Mouse (Mus musculus) stomach, postnatal 0 days (tissue): ENCODE results near the gene Kif1c.

Source experiments
- CTCF ChIP-seq: IDR thresholded peaks from 2 replicates; pipeline ENCODE4 v1.5.1; 2016; ENCODE audit warnings: antibody characterized with exemption, low read depth, mild to moderate bottlenecking, moderate library complexity
- EP300 ChIP-seq: optimal IDR thresholded peaks from 2 replicates; pipeline ENCODE3; 2016; ENCODE audit warnings: antibody characterized with exemption

GRCm38 (mm10) chr11:70721072-70721471, 20.7 kb downstream of the Kif1c start:
- no peak for TF ChIP-seq CTCF
- TF ChIP-seq EP300 = no peak
